Mouse (Mus musculus) liver, adult 10 weeks (tissue): ENCODE results near the gene Sco2. TPM values are rescaled to one million over a fixed set of nuclear protein-coding genes. Genes with fewer than 3 reads are reported as not detected.

Source experiments
- polyA plus RNA-seq: library from polyadenylated mRNA; stranded (reverse); fragments of 350-450 nt; fragmentation: Illumina TruSeq; extraction: RNeasy Lipid Tissue Mini Kit (QIAGEN cat#74804); gene quantifications from one replicate; pipeline ENCODE4 v1.2.3, GENCODE M21; 2014; ENCODE audit warnings: low read depth, low replicate concordance

The Sco2 gene
- polyA plus RNA-seq, result 5.9 TPM

GRCm38 (mm10) chr15:89373762-89374248, at the start of gene Sco2:
Gene Sco2 (minus strand): TSS chr15:89373846.

GRCm38 (mm10) chr15:89410118-89410517, 36.5 kb upstream of the Sco2 start, which contains the start of gene Syce3:
Gene Syce3 (minus strand): TSS chr15:89410503.

GRCm38 (mm10) chr15:89384617-89385016, 11.0 kb upstream of the Sco2 start, which contains the start of gene Klhdc7b:
Gene Klhdc7b (plus strand): TSS chr15:89384917.

GRCm38 (mm10) chr15:89378831-89379401, 5.3 kb upstream of the Sco2 start, which contains the start of gene Odf3b:
Gene Odf3b (minus strand): TSS chr15:89379282.

GRCm38 (mm10) chr15:89376957-89377356, 3.3 kb upstream of the Sco2 start, which contains the start of gene Tymp:
Gene Tymp (minus strand): TSS chr15:89377039.

GRCm38 (mm10) chr15:89355241-89356187, 18.1 kb downstream of the Sco2 start, which contains the start of the genes Lmf2 and Ncaph2:
Gene Lmf2 (minus strand): TSS chr15:89355659.
Gene Ncaph2 (plus strand): TSS chr15:89355719.

GRCm38 (mm10) chr15:89334271-89334670, 39.4 kb downstream of the Sco2 start, which contains the start of gene Miox:
Gene Miox (plus strand): TSS chr15:89334398.

GRCm38 (mm10) chr15:89322670-89323522, 50.8 kb downstream of the Sco2 start, which contains the start of gene Adm2:
Gene Adm2 (plus strand): TSS chr15:89322720.

Other genes starting within 250 kb of the Sco2 start
- gene Hdac10, start 245.1 kb downstream of the Sco2 start, polyA plus RNA-seq, result 0.79 TPM
- 1.1 TPM for gene Mapk12, start 233.1 kb downstream of the Sco2 start, polyA plus RNA-seq
- 0.16 TPM for gene Mapk11, start 224.2 kb downstream of the Sco2 start, polyA plus RNA-seq
- gene Plxnb2, start 193.1 kb downstream of the Sco2 start, polyA plus RNA-seq, result 6.3 TPM
- 0.56 TPM for gene Dennd6b, start 177.3 kb downstream of the Sco2 start, polyA plus RNA-seq
- 9.0 TPM for gene Ppp6r2, start 162.3 kb downstream of the Sco2 start, polyA plus RNA-seq
- 2.2 TPM for gene Sbf1, start 58.5 kb downstream of the Sco2 start, polyA plus RNA-seq
- not detected for gene Adm2, start 51.1 kb downstream of the Sco2 start, polyA plus RNA-seq
- not detected for gene Miox, start 39.4 kb downstream of the Sco2 start, polyA plus RNA-seq
- gene Lmf2, start 18.2 kb downstream of the Sco2 start, polyA plus RNA-seq, result 0.72 TPM
- 9.0 TPM for gene Ncaph2, start 18.1 kb downstream of the Sco2 start, polyA plus RNA-seq
- 2.1 TPM for gene Tymp, start 3.2 kb upstream of the Sco2 start, polyA plus RNA-seq
- gene Odf3b, start 5.4 kb upstream of the Sco2 start, polyA plus RNA-seq, result not detected
- gene Klhdc7b, start 11.1 kb upstream of the Sco2 start, polyA plus RNA-seq, result not detected
- gene Syce3, start 36.7 kb upstream of the Sco2 start, polyA plus RNA-seq, result not detected
- 0.61 TPM for gene Cpt1b, start 52.0 kb upstream of the Sco2 start, polyA plus RNA-seq
- 2.3 TPM for gene C730034F03Rik, start 55.7 kb upstream of the Sco2 start, polyA plus RNA-seq
- not detected for gene Gm44502, start 55.9 kb upstream of the Sco2 start, polyA plus RNA-seq
- 55.7 TPM for gene Chkb, start 56.1 kb upstream of the Sco2 start, polyA plus RNA-seq
- not detected for gene Mapk8ip2, start 80.1 kb upstream of the Sco2 start, polyA plus RNA-seq
- gene Arsa, start 103.6 kb upstream of the Sco2 start, polyA plus RNA-seq, result 3.4 TPM
- 0.32 TPM for gene Shank3, start 125.8 kb upstream of the Sco2 start, polyA plus RNA-seq
- gene Acr, start 194.5 kb upstream of the Sco2 start, polyA plus RNA-seq, result not detected
- 3.1 TPM for gene Rabl2, start 218.1 kb upstream of the Sco2 start, polyA plus RNA-seq